Mouse (Mus musculus): ENCODE results near the gene Sstr5. TPM values are rescaled to one million over a fixed set of nuclear protein-coding genes. Genes with fewer than 3 reads are reported as not detected.

The Sstr5 gene
- polyA plus RNA-seq, 1 experiment = not detected

- TF ChIP-seq FOSL1 (IDR thresholded peaks at IDR 0.05; ENCODE audit: insufficient read depth, low read length, poor library complexity, severe bottlenecking) = no peak
- no peak for TF ChIP-seq CEBPB (IDR thresholded peaks at IDR 0.05; ENCODE audit: low read depth)
- TF ChIP-seq MYOD1 (IDR thresholded peaks at IDR 0.05; ENCODE audit: control insufficient read depth, insufficient read length, low read depth) = no peak
- no peak for TF ChIP-seq CTCF (IDR thresholded peaks at IDR 0.05; ENCODE audit: control insufficient read depth, insufficient read depth, insufficient read length)
- no peak for TF ChIP-seq MYOG (IDR thresholded peaks at IDR 0.05; ENCODE audit: control insufficient read depth, extremely low read depth, insufficient read length)
- no peak for TF ChIP-seq MAX (IDR thresholded peaks at IDR 0.05)
- TF ChIP-seq USF1 (IDR thresholded peaks at IDR 0.05; ENCODE audit: low read depth) = no peak
- Histone ChIP-seq H3K79me2 (ENCODE audit: control insufficient read depth, insufficient read depth) (no peaks in the 10 kb centered on the region), H3ac (ENCODE audit: control insufficient read depth, insufficient read length, low read depth) (no peak overlapping the region), H3K79me3 (ENCODE audit: low read depth) (no peaks in the 10 kb centered on the region), H3K36me3 (ENCODE audit: control insufficient read depth, insufficient read depth) (no peaks in the 10 kb centered on the region), H3K27me3 (ENCODE audit: control insufficient read depth, insufficient read depth, insufficient read length) (peaks cover 88% of the 10 kb centered on the region), H3K4me3 (ENCODE audit: insufficient read depth, poor library complexity, severe bottlenecking) (no peak overlapping the region)
These were observed 15.0 kb downstream of the Sstr5 start for GRCm38 (mm10) chr17:25482092-25482491.

DNA sequence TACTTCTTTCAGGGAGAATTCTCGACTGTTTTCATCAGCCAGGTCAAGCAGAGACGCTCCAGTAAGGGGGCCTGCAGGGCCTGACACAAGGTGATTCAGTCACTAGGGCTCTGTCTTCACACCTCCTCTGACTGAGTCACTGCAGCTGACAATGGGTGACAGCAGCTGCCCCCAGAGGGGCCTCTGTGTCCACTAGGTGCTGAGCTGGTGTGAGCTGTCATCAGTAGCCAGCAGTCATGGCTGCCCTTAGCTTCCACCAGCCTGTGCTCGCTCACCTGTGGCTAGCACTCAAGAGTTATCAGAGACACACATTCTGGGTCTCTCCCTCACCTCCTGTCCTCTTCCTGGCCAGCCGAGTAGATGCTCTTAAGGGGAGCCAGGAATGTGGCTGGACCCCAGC is 16.3 kb downstream of the Sstr5 start:
- Histone ChIP-seq H3K4me3 (ENCODE audit: insufficient read depth, poor library complexity, severe bottlenecking) (no peak overlapping the region), H3ac (ENCODE audit: control insufficient read depth, insufficient read length, low read depth) (no peak overlapping the region), H3K79me3 (ENCODE audit: low read depth) (no peaks in the 10 kb centered on the region), H3K27me3 (ENCODE audit: control insufficient read depth, insufficient read depth, insufficient read length) (peaks cover 92% of the 10 kb centered on the region), H3K79me2 (ENCODE audit: control insufficient read depth, insufficient read depth) (no peaks in the 10 kb centered on the region), H3K36me3 (ENCODE audit: control insufficient read depth, insufficient read depth) (no peaks in the 10 kb centered on the region)
- TF ChIP-seq CEBPB (IDR thresholded peaks at IDR 0.05; ENCODE audit: low read depth) = no peak
- no peak for TF ChIP-seq CTCF (IDR thresholded peaks at IDR 0.05; ENCODE audit: control insufficient read depth, insufficient read depth, insufficient read length)
- TF ChIP-seq USF1 (IDR thresholded peaks at IDR 0.05; ENCODE audit: low read depth) = no peak
- no peak for TF ChIP-seq FOSL1 (IDR thresholded peaks at IDR 0.05; ENCODE audit: insufficient read depth, low read length, poor library complexity, severe bottlenecking)
- TF ChIP-seq MYOG (IDR thresholded peaks at IDR 0.05; ENCODE audit: control insufficient read depth, extremely low read depth, insufficient read length) = no peak
- TF ChIP-seq MYOD1 (IDR thresholded peaks at IDR 0.05; ENCODE audit: control insufficient read depth, insufficient read length, low read depth) = no peak
- TF ChIP-seq MAX (IDR thresholded peaks at IDR 0.05) = no peak

DNA sequence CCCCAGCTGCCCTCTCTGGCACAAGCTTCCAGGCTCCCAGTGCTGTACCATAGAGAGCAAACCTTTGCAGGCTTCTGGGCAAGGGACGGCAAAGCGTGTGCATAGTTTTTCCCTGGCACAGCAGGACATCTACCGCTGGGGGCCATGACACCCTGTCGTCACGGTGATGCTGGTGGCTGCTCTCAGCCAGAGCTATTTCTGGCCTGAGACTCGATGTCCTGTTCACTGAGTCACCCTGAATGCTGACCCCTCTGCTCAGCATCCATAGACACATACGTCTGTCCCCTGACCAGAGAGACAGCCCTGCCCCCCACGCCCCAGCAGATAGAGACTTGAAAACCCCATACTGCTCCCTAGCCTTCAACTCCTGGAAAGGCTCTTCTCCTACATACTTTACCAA is 16.9 kb downstream of the Sstr5 start:
- Histone ChIP-seq H3K4me3 (ENCODE audit: insufficient read depth, poor library complexity, severe bottlenecking) (no peak overlapping the region), H3K36me3 (ENCODE audit: control insufficient read depth, insufficient read depth) (no peaks in the 10 kb centered on the region), H3ac (ENCODE audit: control insufficient read depth, insufficient read length, low read depth) (no peak overlapping the region), H3K27me3 (ENCODE audit: control insufficient read depth, insufficient read depth, insufficient read length) (peaks cover 90% of the 10 kb centered on the region), H3K79me3 (ENCODE audit: low read depth) (no peaks in the 10 kb centered on the region), H3K79me2 (ENCODE audit: control insufficient read depth, insufficient read depth) (no peaks in the 10 kb centered on the region)
- TF ChIP-seq MAX (IDR thresholded peaks at IDR 0.05) (no peak), CEBPB (IDR thresholded peaks at IDR 0.05; ENCODE audit: low read depth) (no peak), FOSL1 (IDR thresholded peaks at IDR 0.05; ENCODE audit: insufficient read depth, low read length, poor library complexity, severe bottlenecking) (no peak), MYOD1 (IDR thresholded peaks at IDR 0.05; ENCODE audit: control insufficient read depth, insufficient read length, low read depth) (no peak), MYOG (IDR thresholded peaks at IDR 0.05; ENCODE audit: control insufficient read depth, extremely low read depth, insufficient read length) (no peak), USF1 (IDR thresholded peaks at IDR 0.05; ENCODE audit: low read depth) (no peak), CTCF (IDR thresholded peaks at IDR 0.05; ENCODE audit: control insufficient read depth, insufficient read depth, insufficient read length) (no peak)

DNA sequence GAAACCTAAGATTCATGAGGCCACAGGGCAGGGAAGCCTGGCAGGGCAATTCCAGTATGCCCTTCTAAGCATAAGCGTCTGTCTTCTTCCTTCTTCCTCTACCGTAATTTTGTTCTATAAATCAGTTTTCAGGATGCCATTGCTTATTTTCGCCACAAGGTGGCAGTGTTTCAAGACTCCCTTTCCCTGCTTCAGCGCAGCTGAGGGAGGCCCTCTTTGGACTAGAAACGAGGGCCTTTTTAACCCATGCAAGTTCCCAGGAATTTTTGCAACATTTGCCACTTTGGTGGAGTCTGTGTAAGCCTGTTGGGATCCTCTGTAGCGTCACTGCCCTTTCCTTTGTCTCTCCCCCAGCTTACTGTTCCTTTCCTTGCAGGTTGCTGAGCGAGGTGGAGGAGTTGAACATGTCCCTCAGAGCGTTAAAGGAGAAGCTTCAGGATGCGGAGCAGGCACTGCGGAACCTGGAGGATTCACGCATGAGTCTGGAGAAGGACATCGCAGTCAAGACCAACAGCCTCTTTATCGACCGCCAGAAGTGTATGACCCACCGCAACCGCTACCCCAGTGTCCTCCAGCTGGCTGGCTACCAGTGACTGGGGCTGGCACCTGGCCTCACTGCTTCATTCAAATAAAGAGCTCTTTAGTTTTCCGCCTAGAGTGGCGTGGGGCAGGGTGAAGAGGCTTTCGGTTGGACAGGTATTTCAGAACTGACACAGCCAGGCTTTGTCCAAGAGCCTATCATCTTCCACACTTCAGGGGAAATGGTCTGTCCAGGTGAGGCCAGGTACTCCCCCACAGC is 20.9 kb downstream of the Sstr5 start:
- Histone ChIP-seq H3K36me3 (ENCODE audit: control insufficient read depth, insufficient read depth) (no peaks in the 10 kb centered on the region), H3K4me3 (ENCODE audit: insufficient read depth, poor library complexity, severe bottlenecking) (no peak overlapping the region), H3K79me3 (ENCODE audit: low read depth) (no peaks in the 10 kb centered on the region), H3K79me2 (ENCODE audit: control insufficient read depth, insufficient read depth) (no peaks in the 10 kb centered on the region), H3K27me3 (ENCODE audit: control insufficient read depth, insufficient read depth, insufficient read length) (peaks cover 88% of the 10 kb centered on the region), H3ac (ENCODE audit: control insufficient read depth, insufficient read length, low read depth) (no peak overlapping the region)
- TF ChIP-seq CTCF (IDR thresholded peaks at IDR 0.05; ENCODE audit: control insufficient read depth, insufficient read depth, insufficient read length) (no peak), CEBPB (IDR thresholded peaks at IDR 0.05; ENCODE audit: low read depth) (no peak), FOSL1 (IDR thresholded peaks at IDR 0.05; ENCODE audit: insufficient read depth, low read length, poor library complexity, severe bottlenecking) (no peak), MYOG (IDR thresholded peaks at IDR 0.05; ENCODE audit: control insufficient read depth, extremely low read depth, insufficient read length) (no peak), USF1 (IDR thresholded peaks at IDR 0.05; ENCODE audit: low read depth) (no peak), MYOD1 (IDR thresholded peaks at IDR 0.05; ENCODE audit: control insufficient read depth, insufficient read length, low read depth) (no peak), MAX (IDR thresholded peaks at IDR 0.05) (no peak)

- Histone ChIP-seq H3K79me2 (ENCODE audit: control insufficient read depth, insufficient read depth) (no peaks in the 10 kb centered on the region), H3K27me3 (ENCODE audit: control insufficient read depth, insufficient read depth, insufficient read length) (peaks cover 73% of the 10 kb centered on the region), H3K4me3 (ENCODE audit: insufficient read depth, poor library complexity, severe bottlenecking) (no peak overlapping the region), H3K36me3 (ENCODE audit: control insufficient read depth, insufficient read depth) (no peaks in the 10 kb centered on the region), H3ac (ENCODE audit: control insufficient read depth, insufficient read length, low read depth) (peak overlapping the region; percentile 10), H3K79me3 (ENCODE audit: low read depth) (no peaks in the 10 kb centered on the region)
- TF ChIP-seq FOSL1 (IDR thresholded peaks at IDR 0.05; ENCODE audit: insufficient read depth, low read length, poor library complexity, severe bottlenecking) = no peak
- peak; percentile 45 for TF ChIP-seq CTCF (IDR thresholded peaks at IDR 0.05; ENCODE audit: control insufficient read depth, insufficient read depth, insufficient read length)
These were observed 22.6 kb downstream of the Sstr5 start for GRCm38 (mm10) chr17:25474330-25475077.
